Mouse (Mus musculus): ENCODE measurements around the gene Bcl2l13.
"Not testable (repeated sequence)": the region's sequence is repeated elsewhere in the genome, so short reads cannot be mapped to it uniquely, and the experiment has no call there.

The Bcl2l13 gene

GRCm38 (mm10) chr6:120830866-120831608 is 5.0 kb upstream of the Bcl2l13 start:
- no peak for DNase-seq (ENCODE audit: low read depth)

GRCm38 (mm10) chr6:120832097-120832496 is 3.9 kb upstream of the Bcl2l13 start:
- DNase-seq (ENCODE audit: low read depth) = no peak

GRCm38 (mm10) chr6:120834766-120835321 is 1.2 kb upstream of the Bcl2l13 start:
- no peak for DNase-seq (ENCODE audit: low read depth)

GRCm38 (mm10) chr6:120836389-120837151 is 558 bp downstream of the Bcl2l13 start:
- peak; percentile 58 for DNase-seq (ENCODE audit: low read depth)

GRCm38 (mm10) chr6:120837152-120837530 is 1.1 kb downstream of the Bcl2l13 start:
- DNase-seq (ENCODE audit: low read depth) = peak; percentile 34

GRCm38 (mm10) chr6:120840258-120840657 is 4.2 kb downstream of the Bcl2l13 start:
- peak; percentile 48 for DNase-seq (ENCODE audit: low read depth)

- peak; percentile 11 for DNase-seq (ENCODE audit: low read depth)
Measured at GRCm38 (mm10) chr6:120841754-120842153, 5.7 kb downstream of the Bcl2l13 start.

GRCm38 (mm10) chr6:120850720-120851119 is 14.7 kb downstream of the Bcl2l13 start:
- DNase-seq (ENCODE audit: low read depth) = not testable (repeated sequence)

- no peak for DNase-seq (ENCODE audit: low read depth)
Measured at GRCm38 (mm10) chr6:120854413-120854812, 18.4 kb downstream of the Bcl2l13 start.

GRCm38 (mm10) chr6:120858217-120858711 is 22.3 kb downstream of the Bcl2l13 start:
- DNase-seq (ENCODE audit: low read depth) = no peak

GRCm38 (mm10) chr6:120860079-120860478 is 24.1 kb downstream of the Bcl2l13 start:
- peak; percentile 53 for DNase-seq (ENCODE audit: low read depth)

GRCm38 (mm10) chr6:120866051-120866814 is 30.2 kb downstream of the Bcl2l13 start:
- DNase-seq (ENCODE audit: low read depth) = peak; percentile 69

- DNase-seq (ENCODE audit: low read depth) = peak; percentile 77
Measured at GRCm38 (mm10) chr6:120868824-120869223, 32.8 kb downstream of the Bcl2l13 start.

- no peak for DNase-seq (ENCODE audit: low read depth)
Measured at GRCm38 (mm10) chr6:120871286-120871685, 35.3 kb downstream of the Bcl2l13 start.

- DNase-seq (ENCODE audit: low read depth) = peak; percentile 43
Measured at GRCm38 (mm10) chr6:120873874-120874273, 37.9 kb downstream of the Bcl2l13 start.

- peak; percentile 22 for DNase-seq (ENCODE audit: low read depth)
Measured at GRCm38 (mm10) chr6:120879046-120879445, 43.0 kb downstream of the Bcl2l13 start.

- no peak for DNase-seq (ENCODE audit: low read depth)
Measured at GRCm38 (mm10) chr6:120884436-120884835, 48.4 kb downstream of the Bcl2l13 start.

- no peak for DNase-seq (ENCODE audit: low read depth)
Measured at GRCm38 (mm10) chr6:120886696-120887095, 50.7 kb downstream of the Bcl2l13 start.

GRCm38 (mm10) chr6:120894089-120894488 is 58.1 kb downstream of the Bcl2l13 start:
- no peak for DNase-seq (ENCODE audit: low read depth)

- no peak for DNase-seq (ENCODE audit: low read depth)
Measured at GRCm38 (mm10) chr6:120894524-120894923, 58.5 kb downstream of the Bcl2l13 start.

GRCm38 (mm10) chr6:120898188-120898833 is 62.3 kb downstream of the Bcl2l13 start:
- peak; percentile 86 for DNase-seq (ENCODE audit: low read depth)

Data from NIH3T3 (cell line).